Mouse (Mus musculus) small intestine, adult 2 months (tissue): ENCODE results near the gene Abo. TPM values are rescaled to one million over a fixed set of nuclear protein-coding genes. Genes with fewer than 3 reads are reported as not detected.

Experiments used
- H3K27ac ChIP-seq: fragments of 200-500 bp; 2 replicates; pipeline ENCODE4 v1.5.1; 2012; ENCODE audit warnings: low read depth, low read length, control low read depth, inconsistent platforms; ENCODE audit not compliant: insufficient read depth
- H3K27me3 ChIP-seq: fragments of 200-500 bp; 2 replicates; pipeline ENCODE4 v1.6.1; 2012; ENCODE audit warnings: mild to moderate bottlenecking, moderate library complexity, low read length, inconsistent platforms; ENCODE audit not compliant: control insufficient read depth, insufficient read depth
- H3K36me3 ChIP-seq: fragments of 200-500 bp; 2 replicates; pipeline ENCODE4 v1.6.1; 2012; ENCODE audit warnings: mild to moderate bottlenecking, low read length, control low read depth, inconsistent platforms; ENCODE audit not compliant: control insufficient read depth, insufficient read depth
- H3K4me1 ChIP-seq: fragments of 200-500 bp; 2 replicates; pipeline ENCODE4 v1.6.1; 2012; ENCODE audit warnings: low read length, inconsistent platforms, mixed read lengths; ENCODE audit not compliant: control insufficient read depth, insufficient read depth, insufficient read length
- H3K4me3 ChIP-seq: fragments of 200-500 bp; 2 replicates; pipeline ENCODE4 v1.5.1; 2012; ENCODE audit warnings: low read depth, mild to moderate bottlenecking, control low read depth, inconsistent platforms, low read length, moderate library complexity
- CTCF ChIP-seq: fragments of 200-500 bp; IDR thresholded peaks from 2 replicates; pipeline ENCODE4 v1.5.1; 2012; ENCODE audit warnings: low read depth, mild to moderate bottlenecking, control low read depth, inconsistent platforms, low read length, moderate library complexity, mixed read lengths; ENCODE audit not compliant: insufficient replicate concordance, insufficient read length; ENCODE audit errors: extremely low read depth
- POLR2A ChIP-seq: fragments of 200-500 bp; IDR thresholded peaks from 2 replicates; pipeline ENCODE4 v1.6.1; 2012; ENCODE audit warnings: low read depth, mild to moderate bottlenecking, control low read depth, inconsistent platforms, low read length, moderate library complexity
- WGBS: fragments of 180-500 bp; shearing (Covaris S2); methylation state at CpG from one replicate; pipeline ENCODE4 v1.1.7; 2018; 5-methylcytosine and 5-hydroxymethylcytosine counted together
- polyA plus RNA-seq: library from polyadenylated mRNA; depleted of rRNA; stranded (reverse); fragments of >200 nt; gene quantifications from 2 replicates; pipeline ENCODE4 v1.2.3, GENCODE M21; 2012; rRNA removed

Gene Abo
- polyA plus RNA-seq, 1 experiment: not detected

DNA sequence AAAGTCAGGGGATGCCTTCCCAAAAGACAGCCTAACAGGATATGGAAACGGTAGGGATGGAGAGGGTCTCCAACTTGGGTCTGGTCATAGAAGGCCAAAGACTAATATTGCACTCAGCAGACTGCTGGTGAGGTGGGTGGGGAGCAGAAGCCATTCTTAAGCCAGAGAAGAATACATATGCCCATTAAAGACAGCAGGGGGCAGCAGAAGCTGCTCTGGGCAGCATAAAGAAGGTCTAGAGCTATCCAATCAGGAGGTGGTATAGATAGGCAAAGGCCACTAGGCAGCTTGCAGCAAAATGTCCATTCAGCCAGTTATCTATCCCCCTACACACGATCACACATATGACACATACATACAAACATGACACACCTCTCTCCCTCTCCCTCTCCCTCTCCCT lies 17.1 kb downstream of the Abo start:
- H3K27me3 ChIP-seq: no peaks in the 10 kb centered on the region
- no peak overlapping the region for H3K4me3 ChIP-seq
- TF ChIP-seq CTCF (peak; percentile 45; the same call in 1 of the 2 replicates), POLR2A (no peak)
- no peaks in the 10 kb centered on the region for H3K4me1 ChIP-seq
- no peak overlapping the region for H3K27ac ChIP-seq
- 28% methylated on average over 2 of the region's 2 CpGs for WGBS
- no peaks in the 10 kb centered on the region for H3K36me3 ChIP-seq

GRCm38 (mm10) chr2:26832478-26832877 lies 32.3 kb downstream of the Abo start:
- Histone ChIP-seq H3K36me3 (no peaks in the 10 kb centered on the region), H3K27me3 (no peaks in the 10 kb centered on the region), H3K4me3 (no peak overlapping the region), H3K4me1 (no peaks in the 10 kb centered on the region), H3K27ac (no peak overlapping the region)
- 76% methylated on average over 2 of the region's 2 CpGs for WGBS
- TF ChIP-seq POLR2A: no peak
- TF ChIP-seq CTCF: no peak

GRCm38 (mm10) chr2:26828047-26828446 lies 36.7 kb downstream of the Abo start:
- H3K36me3 ChIP-seq: no peaks in the 10 kb centered on the region
- WGBS: 86% methylated on average over 1 of the region's 1 CpGs
- H3K27ac ChIP-seq: no peak overlapping the region
- H3K4me3 ChIP-seq: no peak overlapping the region
- TF ChIP-seq POLR2A (no peak), CTCF (no peak)
- no peaks in the 10 kb centered on the region for H3K4me1 ChIP-seq
- no peaks in the 10 kb centered on the region for H3K27me3 ChIP-seq

- 85% methylated on average over 1 of the region's 1 CpGs for whole genome bisulfite sequencing
- Histone ChIP-seq H3K27ac (no peak overlapping the region), H3K4me3 (no peak overlapping the region), H3K27me3 (no peaks in the 10 kb centered on the region), H3K36me3 (no peaks in the 10 kb centered on the region), H3K4me1 (no peaks in the 10 kb centered on the region)
- no peak for TF ChIP-seq POLR2A
- no peak for TF ChIP-seq CTCF
Observed at GRCm38 (mm10) chr2:26827261-26827975, 37.4 kb downstream of the Abo start.

Other genes with a start within 250 kb of the Abo start
- gene Fam69b, start 236.5 kb downstream of the Abo start, polyA plus RNA-seq: 5.0 and 7.7 TPM in 2 replicates
- not detected in 2 replicates for gene Lcn4, start 193.7 kb downstream of the Abo start, polyA plus RNA-seq
- 2.8 and 3.4 TPM in 2 replicates for gene Surf6, start 37.9 kb upstream of the Abo start, polyA plus RNA-seq
- 9.9 and 16.6 TPM in 2 replicates for gene Med22, start 45.7 kb upstream of the Abo start, polyA plus RNA-seq
- 504 and 639 TPM in 2 replicates for gene Rpl7a, start 45.8 kb upstream of the Abo start, polyA plus RNA-seq
- 8.7 and 11.3 TPM in 2 replicates for gene Surf2, start 51.4 kb upstream of the Abo start, polyA plus RNA-seq
- 15.4 and 35.7 TPM in 2 replicates for gene Surf1, start 51.6 kb upstream of the Abo start, polyA plus RNA-seq
- 382 and 644 TPM in 2 replicates for gene Surf4, start 68.9 kb upstream of the Abo start, polyA plus RNA-seq
- gene Stkld1, start 69.1 kb upstream of the Abo start, polyA plus RNA-seq: 0.13 and 0.19 TPM in 2 replicates
- 11.3 and 14.7 TPM in 2 replicates for gene Rexo4, start 99.4 kb upstream of the Abo start, polyA plus RNA-seq
- 0.94 and 1.1 TPM in 2 replicates for gene Adamts13, start 108.4 kb upstream of the Abo start, polyA plus RNA-seq
- gene Cacfd1, start 144.9 kb upstream of the Abo start, polyA plus RNA-seq: 39.5 and 49.1 TPM in 2 replicates
- gene Slc2a6, start 163.0 kb upstream of the Abo start, polyA plus RNA-seq: 6.1 and 6.7 TPM in 2 replicates
- gene Mymk, start 207.2 kb upstream of the Abo start, polyA plus RNA-seq: 0.18 TPM in 1 of 2 replicates, not detected in the other
- 1.5 and 1.9 TPM in 2 replicates for gene Adamtsl2, start 214.4 kb upstream of the Abo start, polyA plus RNA-seq